Mouse (Mus musculus) small intestine, adult 2 months (tissue): ENCODE data around the gene Nr5a1.

Experiments
- CTCF ChIP-seq: fragments of 200-500 bp; IDR thresholded peaks from 2 replicates; pipeline ENCODE4 v1.5.1; 2012; ENCODE audit warnings: low read depth, mild to moderate bottlenecking, control low read depth, inconsistent platforms, low read length, moderate library complexity, mixed read lengths; ENCODE audit not compliant: insufficient replicate concordance, insufficient read length; ENCODE audit errors: extremely low read depth
- POLR2A ChIP-seq: fragments of 200-500 bp; IDR thresholded peaks from 2 replicates; pipeline ENCODE4 v1.6.1; 2012; ENCODE audit warnings: low read depth, mild to moderate bottlenecking, control low read depth, inconsistent platforms, low read length, moderate library complexity

GRCm38 (mm10) chr2:38714324-38714723 lies at the start of gene Nr5a1:
- TF ChIP-seq POLR2A = no peak
- TF ChIP-seq CTCF = no peak
